Mouse (Mus musculus): ENCODE measurements at regions not wholly inside any gene's neighbourhood (a gene's known extent, or its start where the extent isn't known, plus 50 kb on each side); places are given as distances from the start of the nearest gene placed in this dataset.

- ATAC-seq (replicated peaks in 1 of 2; ENCODE audit: insufficient read depth in 1 of 2, low FRiP score in 2 of 2, low TSS enrichment in 1 of 2, low read depth in 1 of 2, poor library complexity in 2 of 2, severe bottlenecking in 2 of 2) = peak; percentile 85 to 87
Measured at GRCm38 (mm10) chr10:118804574-118804973, 65.4 kb downstream of the Dyrk2 start.

All from hematopoietic stem cell, adult 5-6 weeks (primary cell).